Mouse (Mus musculus): Measurements from ENCODE around the gene Trip6.

Gene Trip6

GRCm38 (mm10) chr5:137338663-137339289 is 24.6 kb upstream of the Trip6 start:
- no peak for DNase-seq (ENCODE audit: low read depth, low spot score)

GRCm38 (mm10) chr5:137338256-137338655 is 24.1 kb upstream of the Trip6 start:
- DNase-seq (ENCODE audit: low read depth, low spot score): peak; percentile 99

GRCm38 (mm10) chr5:137337190-137337589 is 23.0 kb upstream of the Trip6 start:
- DNase-seq (ENCODE audit: low read depth, low spot score): no peak

- no peak for DNase-seq (ENCODE audit: low read depth, low spot score)
Observed at GRCm38 (mm10) chr5:137335066-137335465, 20.9 kb upstream of the Trip6 start.

GRCm38 (mm10) chr5:137334317-137334716 is 20.1 kb upstream of the Trip6 start:
- peak; percentile 15 for DNase-seq (ENCODE audit: low read depth, low spot score)

DNA sequence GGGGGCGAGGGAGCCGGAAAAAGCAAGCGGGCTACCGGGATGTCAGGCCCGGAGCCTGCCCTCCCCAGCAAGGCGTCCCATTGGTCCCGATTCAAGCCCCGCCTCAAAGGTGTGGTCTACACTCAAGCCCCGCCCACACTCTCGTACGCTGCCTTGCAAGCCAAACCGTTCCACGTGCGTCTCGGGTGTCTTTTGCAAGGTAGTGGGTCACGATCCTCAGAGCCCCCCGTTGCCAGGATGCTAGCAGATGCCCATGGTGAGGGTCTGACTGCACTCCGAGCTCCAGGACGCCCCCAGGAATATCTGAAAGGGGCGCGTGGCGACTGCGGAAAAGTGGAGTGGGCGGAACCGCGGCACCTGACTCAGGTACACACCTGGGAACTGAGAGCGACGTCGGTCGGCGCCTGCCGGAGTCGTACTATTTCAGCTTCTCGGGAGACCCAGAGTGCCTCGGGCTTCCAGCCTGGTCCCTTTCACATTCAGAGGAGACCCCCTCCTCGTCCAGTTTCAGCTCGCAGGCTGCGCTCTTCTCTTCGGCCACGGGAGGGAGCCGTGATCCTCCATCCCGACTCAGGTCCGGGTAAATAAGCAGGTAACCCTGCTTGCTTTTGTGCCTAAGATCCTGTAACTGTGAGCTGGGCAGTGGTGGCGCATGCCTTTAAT is 19.4 kb upstream of the Trip6 start, which contains the start of gene Slc12a9:
Gene Slc12a9, minus strand, starts transcription at position 86 of the 663 bp plus-strand sequence.
- peak; percentile 97 for DNase-seq (ENCODE audit: low read depth, low spot score)

- DNase-seq (ENCODE audit: low read depth, low spot score): no peak
Observed at GRCm38 (mm10) chr5:137332857-137333511, 18.8 kb upstream of the Trip6 start.

DNA sequence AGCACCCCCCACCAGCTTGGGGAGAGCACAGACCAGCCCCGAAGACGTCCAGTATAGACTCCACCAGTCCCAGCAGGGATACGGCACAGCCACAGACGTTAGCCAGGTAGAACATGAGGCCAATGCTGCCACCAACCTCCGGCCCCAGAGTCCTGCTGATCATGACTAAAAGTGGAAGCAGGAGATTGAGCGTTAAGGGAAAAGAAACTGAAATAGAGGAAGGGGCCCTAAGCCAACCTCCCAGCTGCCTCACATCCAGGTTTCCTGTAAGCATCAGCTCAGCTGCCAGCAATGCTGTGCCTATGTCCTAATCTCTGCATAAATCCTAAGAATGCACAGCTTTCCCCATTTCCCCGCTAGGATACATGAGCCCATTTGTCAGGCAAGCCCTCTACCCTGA is 16.7 kb upstream of the Trip6 start:
- peak; percentile 25 for DNase-seq (ENCODE audit: low read depth, low spot score)

GRCm38 (mm10) chr5:137320996-137321395 is 6.8 kb upstream of the Trip6 start:
- DNase-seq (ENCODE audit: low read depth, low spot score): no peak

GRCm38 (mm10) chr5:137318570-137318969 is 4.4 kb upstream of the Trip6 start:
- no peak for DNase-seq (ENCODE audit: low read depth, low spot score)

DNA sequence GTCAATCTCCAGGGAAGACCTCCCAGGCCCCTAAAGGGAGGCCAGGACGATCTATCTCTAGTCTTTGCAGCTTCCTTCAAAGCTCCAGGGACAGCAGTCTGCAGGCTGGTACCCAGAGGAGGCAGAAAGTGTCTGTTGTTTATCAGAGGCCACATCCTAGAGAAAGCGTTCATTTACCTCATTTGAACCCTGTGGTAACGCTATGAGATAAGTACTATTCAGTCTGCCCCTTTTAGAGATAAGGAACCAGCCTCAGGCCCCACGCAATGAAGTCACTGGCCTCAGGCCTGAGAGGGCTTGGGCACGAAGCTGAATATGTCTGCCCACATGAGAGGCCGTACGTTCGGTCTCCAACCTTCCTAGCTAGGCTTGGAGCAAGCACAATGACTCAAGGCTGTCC is 3.2 kb upstream of the Trip6 start:
- no peak for DNase-seq (ENCODE audit: low read depth, low spot score)

- DNase-seq (ENCODE audit: low read depth, low spot score): no peak
Observed at GRCm38 (mm10) chr5:137315084-137315903, 1.1 kb upstream of the Trip6 start.

DNA sequence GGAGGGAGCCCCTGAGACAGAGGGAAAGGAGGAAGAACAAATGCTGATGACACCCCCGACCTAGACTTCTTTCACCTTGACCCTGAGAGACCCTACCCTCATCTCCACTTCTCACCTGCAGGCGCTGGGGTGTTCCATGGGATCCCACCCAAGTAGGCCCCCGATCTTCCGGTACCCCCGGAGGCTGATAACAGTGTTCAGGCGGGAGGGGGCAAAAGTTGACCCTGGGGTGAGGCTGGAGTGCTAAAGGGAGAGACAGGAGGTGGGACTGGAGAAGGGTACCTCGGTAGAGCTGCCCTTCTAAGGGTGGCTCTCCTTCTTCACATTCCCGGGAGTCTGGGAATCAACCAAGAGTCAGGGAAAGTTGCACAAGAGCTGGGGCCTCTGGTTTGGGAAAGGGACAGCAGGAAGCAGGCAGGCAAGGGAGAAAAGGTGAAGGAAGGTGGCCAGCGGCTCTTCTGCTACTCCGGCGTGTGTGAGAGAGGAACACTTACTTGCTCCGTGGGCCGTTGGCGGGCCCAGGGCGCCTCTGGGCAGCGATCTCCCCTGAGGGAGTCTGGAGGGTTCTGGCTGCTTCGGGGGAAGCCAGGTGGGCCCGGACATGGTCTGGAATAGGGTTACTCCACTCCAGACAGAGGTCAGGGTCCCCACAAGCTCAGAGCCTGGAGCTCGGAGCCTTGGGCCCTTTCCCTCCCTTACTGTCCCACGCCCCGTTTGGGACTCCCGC is 575 bp downstream of the Trip6 start:
- no peak for DNase-seq (ENCODE audit: low read depth, low spot score)

DNA sequence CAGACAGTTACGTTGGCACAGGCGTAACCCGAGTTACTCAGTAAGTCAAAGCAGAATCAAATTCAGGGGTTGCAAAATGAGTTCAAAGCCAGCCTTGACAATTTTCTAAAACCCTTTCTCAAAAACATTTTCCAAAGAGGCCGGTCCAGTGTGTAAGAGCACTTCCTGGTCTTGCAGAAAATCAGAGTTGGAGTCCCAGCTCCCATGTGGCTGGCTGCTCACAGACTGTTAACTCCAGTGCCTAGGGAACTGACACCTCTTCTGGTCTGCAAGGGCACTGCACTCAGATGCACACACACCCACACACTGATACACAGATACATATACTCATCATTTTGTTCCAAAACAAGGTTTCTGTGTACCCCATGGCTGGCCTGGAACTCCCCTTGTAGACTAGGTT is 5.8 kb downstream of the Trip6 start:
- DNase-seq (ENCODE audit: low read depth, low spot score): no peak

DNA sequence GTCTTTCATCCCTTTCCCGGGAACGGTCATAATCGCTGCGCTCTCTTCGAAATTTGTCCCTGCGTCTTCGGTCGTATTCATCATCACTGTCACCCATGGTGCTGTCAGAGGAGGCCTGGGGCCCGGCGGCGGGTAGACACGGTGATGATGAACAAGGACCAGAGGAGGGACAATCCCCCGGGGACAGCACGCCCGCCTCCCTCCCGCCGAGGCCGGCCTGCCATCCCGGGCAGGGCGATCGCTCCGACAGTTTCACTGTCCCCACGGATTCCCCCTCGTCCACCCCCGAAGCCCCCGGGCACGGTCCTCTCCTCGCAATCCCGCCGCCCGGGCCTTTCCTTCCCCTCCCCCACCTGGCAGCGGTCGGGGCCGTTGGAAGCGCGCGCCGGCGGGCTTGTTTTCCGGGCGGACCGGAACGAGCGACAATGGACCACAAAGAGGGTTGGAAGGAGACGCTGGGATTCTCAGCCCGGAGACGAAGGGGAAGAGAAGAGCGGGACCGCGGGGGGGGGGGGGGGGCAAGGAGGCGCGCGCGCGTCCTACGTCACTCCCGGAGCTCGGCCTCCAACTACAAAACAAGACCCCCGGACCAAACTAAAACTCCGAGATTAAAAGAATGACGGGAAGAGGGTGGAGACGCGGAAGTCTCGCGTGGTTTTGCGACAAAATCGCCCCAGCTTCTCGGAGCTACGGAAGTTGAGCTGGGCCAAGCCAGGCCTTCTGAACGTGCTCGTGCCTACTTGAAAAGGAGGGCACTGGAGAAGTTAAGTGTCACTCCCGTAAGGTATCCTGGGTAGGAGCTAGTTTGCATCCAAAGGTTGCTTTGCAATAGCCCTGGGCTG is 6.9 kb downstream of the Trip6 start, which contains the start of gene Srrt:
Gene Srrt, minus strand, starts transcription at position 604 of the 842 bp plus-strand sequence.
- DNase-seq (ENCODE audit: low read depth, low spot score): peak; percentile 99

DNA sequence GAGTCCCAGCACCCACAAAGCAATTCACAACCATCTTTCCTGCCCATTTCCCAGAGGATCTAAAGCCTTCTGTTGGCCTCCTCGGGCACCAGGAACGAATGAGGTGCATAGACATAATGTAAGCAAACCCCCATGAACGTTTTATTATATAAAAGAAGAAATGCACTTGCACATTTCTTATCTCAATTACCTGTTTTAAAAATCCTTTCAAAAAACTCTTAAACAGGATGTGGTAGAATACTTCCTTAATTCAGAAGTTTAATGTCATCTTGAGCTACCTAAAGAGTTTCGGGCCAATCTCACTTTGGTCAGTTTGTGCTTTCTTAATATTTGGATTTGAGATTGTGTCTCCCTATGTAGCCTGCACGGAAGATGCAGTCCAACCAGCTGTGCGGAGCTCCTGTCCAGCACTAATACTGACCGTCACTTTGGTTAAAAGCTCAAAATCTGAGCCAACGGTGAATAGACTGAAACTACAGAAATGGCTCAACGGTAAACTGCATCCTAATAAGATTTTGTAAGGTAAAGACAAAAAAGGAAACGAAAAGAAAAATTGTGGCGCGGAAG is 7.7 kb downstream of the Trip6 start:
- no peak for DNase-seq (ENCODE audit: low read depth, low spot score)

DNA sequence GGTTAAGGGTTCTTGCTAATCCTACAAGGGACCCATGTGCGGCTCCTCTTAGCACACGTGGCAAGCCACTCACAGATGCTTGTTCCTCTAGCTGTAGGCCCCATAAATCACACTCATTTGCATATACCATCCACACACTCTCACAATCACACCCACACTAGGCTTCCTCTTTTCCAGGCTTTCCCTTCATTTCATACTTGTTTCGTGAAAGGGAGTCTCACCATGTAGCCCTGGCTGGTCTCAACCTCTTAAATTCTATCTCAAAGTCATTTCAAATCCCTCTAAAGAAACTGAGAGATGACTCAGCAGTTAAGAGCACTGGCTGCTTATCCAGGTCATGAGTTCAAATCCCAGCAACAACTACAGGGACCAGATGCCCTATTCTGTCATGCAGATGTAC is 8.4 kb downstream of the Trip6 start:
- DNase-seq (ENCODE audit: low read depth, low spot score): peak; percentile 64

DNA sequence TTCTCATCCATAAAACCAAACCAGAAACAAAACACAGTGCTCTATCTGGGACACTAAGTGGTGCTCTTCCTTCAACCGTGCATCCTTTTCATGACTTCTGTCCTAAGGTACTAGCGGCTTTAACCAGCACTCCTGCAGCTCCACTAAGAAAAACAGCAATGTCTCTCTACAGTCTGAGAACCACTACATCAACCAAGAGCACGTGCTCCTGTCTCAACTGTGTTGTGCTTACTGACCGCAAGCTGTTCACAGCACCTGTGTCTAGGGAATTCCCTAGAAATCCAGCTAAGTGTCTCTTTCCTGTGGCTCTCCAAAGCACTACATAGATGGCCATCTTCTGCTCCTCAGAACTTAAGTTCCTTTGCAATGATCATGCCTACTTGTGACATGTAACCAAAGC is 9.4 kb downstream of the Trip6 start:
- no peak for DNase-seq (ENCODE audit: low read depth, low spot score)

GRCm38 (mm10) chr5:137304165-137304564 is 10.0 kb downstream of the Trip6 start:
- no peak for DNase-seq (ENCODE audit: low read depth, low spot score)

DNA sequence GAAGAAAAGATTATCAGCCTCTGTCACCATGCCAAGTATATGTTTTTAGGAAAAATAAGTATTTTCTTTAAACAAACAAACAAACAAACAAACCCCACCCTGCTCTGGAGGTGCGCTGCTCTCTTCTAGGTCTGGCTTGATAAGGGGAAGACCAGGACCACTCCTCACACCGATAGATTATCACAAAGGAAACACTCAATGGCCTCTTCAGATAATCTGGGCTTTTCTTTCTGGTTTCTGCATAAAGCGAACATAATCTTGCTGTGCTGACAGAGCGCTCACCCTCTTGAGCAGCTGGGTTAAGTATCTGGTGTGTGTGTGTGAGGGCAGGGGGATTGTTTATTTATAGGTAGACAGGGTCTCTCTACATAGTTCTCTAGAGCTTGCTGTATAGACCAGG is 10.6 kb downstream of the Trip6 start:
- no peak for DNase-seq (ENCODE audit: low read depth, low spot score)

Measured in brain, adult 2 months (tissue).